Mouse (Mus musculus) left cerebral cortex, adult 9 months (tissue): ENCODE data around the gene Nfatc2ip.

Experiments
- DNase-seq, 2 experiments: peaks; one replicate each; pipeline ENCODE4 v3.0.0; 2022; ENCODE audit warnings: low spot score in 2 of 2

Gene Nfatc2ip

GRCm38 (mm10) chr7:126396298-126397119, at the start of gene Nfatc2ip:
Nfatc2ip (minus strand) TSS chr7:126396737.
- peak; percentile 98 to 100 for DNase-seq

DNA sequence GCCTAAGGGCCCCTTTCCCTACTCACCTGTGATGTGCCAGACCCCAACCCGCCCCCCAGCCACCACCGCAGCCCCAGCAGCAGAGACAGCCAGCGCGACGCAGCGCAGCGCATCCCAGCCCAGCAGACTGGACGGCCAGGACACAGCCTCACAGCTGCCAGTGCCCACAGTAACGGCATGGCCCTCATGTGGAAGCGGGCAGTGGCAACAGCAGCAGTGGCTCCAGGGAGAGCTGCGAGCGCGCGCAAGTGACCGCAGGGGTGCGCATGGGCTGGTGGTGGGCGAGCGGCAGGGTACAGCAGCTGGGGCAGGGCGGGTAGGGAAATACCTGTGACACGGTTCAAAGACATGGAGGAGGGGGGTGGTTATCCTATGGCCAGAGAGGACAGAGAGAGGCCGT, 49.7 kb upstream of the Nfatc2ip start:
- DNase-seq: no peak

- DNase-seq: no peak
Observed at GRCm38 (mm10) chr7:126445104-126445815, 48.7 kb upstream of the Nfatc2ip start.

DNA sequence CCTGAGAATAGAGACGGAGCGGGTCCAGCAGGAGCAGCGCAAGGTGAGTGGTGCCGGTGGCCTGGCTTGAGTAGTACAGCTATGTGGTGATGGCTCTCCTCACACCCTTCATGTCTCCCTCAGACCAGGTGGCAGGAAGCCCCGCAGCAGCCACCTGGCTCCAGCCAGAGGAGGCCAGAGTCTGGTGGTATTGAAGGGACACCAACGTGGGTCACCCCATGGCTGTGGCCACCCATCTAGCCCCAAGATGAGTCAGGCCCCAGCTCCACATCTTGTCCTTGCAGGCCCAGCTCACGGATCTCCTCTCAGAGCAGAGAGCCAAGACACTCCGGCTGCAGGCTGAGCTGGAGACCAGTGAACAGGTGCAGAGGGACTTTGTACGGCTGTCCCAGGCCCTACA, 48.0 kb upstream of the Nfatc2ip start:
- no peak for DNase-seq

DNA sequence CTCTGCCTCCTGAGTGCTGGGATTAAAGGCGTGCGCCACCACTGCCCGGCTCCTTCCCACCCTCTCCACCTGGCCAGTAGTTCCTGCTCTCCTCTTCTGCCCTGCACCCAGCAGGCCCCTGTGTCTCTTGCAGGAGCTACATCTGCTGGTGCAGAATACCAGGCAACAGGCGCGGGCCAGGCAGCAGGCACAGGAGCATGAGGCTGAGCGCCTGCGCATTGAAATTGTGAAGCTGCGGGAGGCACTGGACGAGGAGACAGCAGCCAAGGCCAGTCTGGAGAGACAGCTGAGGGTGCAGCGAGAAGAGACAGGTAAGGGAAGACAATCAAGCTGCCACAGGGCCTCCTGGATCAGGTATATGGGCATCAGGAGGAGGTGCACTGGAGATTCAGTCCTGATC, 47.5 kb upstream of the Nfatc2ip start:
- no peak for DNase-seq

DNA sequence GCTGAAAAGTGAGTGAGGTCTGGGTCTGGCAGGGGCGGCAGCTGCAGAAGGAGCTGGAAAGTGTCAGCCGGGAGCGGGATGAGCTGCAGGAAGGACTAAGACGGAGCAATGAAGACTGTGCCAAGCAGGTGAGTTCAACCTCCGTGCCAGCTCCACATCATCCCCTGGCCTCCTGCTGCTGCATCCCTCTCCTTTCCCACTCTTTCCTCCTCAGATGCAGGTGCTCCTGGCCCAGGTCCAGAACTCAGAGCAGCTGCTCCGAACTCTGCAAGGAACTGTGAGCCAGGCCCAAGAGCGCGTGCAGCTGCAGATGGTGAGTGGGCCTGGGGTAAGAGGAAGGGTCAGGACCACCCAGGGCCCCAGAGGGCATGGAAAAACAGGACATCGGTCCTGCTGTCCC, 43.6 kb upstream of the Nfatc2ip start:
- no peak for DNase-seq

DNA sequence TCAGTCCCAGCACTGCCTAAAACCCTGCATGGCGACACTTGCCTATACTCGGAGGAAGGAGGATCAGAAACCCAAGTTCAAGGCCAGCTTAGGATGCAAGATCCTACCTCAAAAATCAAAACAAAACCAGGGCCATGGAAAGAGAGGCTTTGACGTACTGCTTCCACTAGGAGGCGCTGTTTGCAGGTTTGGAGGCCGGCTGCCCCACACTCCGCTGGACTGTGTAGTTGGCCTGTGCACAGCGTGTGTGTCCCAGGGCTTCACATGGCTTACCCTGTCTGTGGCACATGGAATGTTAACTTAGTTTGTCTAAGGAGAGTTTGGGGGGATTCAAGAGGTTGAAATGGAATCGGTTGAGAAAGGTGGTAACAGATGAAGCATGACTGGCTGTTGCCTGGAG, 40.3 kb upstream of the Nfatc2ip start:
- DNase-seq: peak in 1 of 2 experiments; percentile 14

GRCm38 (mm10) chr7:126435801-126436200, 39.3 kb upstream of the Nfatc2ip start:
- DNase-seq: no peak

GRCm38 (mm10) chr7:126434726-126435125, 38.2 kb upstream of the Nfatc2ip start:
- no peak for DNase-seq

- no peak for DNase-seq
Observed at GRCm38 (mm10) chr7:126430167-126430566, 33.6 kb upstream of the Nfatc2ip start.

DNA sequence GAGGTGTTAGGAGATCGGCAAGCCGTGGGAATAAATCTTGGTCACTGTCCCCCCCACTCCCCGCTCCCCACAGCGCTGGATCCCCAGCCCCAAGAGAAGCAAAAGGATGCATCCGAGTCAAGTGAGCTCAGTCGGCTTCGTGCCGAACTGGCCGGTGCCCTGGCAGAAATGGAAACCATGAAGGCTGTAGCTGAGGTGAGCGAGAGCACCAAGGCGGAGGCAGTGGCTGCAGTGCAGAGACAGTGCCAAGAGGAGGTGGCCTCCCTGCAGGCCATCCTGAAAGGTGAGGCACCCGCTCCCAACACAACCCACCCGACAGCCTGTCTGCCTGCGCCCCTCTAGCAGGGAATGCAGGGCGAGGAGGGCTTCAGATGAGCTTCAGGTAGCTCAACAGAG, 33.0 kb upstream of the Nfatc2ip start:
- no peak for DNase-seq

- DNase-seq: peak; percentile 67 to 94
Observed at GRCm38 (mm10) chr7:126428631-126429502, 32.3 kb upstream of the Nfatc2ip start, which contains the start of gene Rabep2. Rabep2 (plus strand) TSS chr7:126428759.

DNA sequence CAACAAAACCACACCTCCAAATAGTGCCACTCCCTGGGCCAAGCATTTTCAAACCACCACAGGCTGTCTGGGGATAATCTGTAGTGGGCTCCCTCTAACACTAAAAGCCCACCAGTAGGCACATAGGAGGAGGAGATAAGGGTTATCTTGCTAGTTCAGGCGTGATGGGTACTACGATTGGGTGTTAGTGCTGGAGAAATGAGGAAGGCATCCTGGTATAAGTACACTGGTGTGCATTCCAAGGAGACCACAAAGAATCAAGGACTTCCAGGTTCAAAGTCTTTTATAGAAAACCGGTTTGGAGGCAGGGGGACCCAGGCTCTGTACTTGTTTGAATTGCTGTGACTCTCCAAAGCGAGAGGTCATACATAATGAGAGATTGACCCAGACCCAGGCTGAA, 31.6 kb upstream of the Nfatc2ip start:
- no peak for DNase-seq

GRCm38 (mm10) chr7:126427323-126427860, 30.9 kb upstream of the Nfatc2ip start:
- no peak for DNase-seq

GRCm38 (mm10) chr7:126424161-126424560, 27.6 kb upstream of the Nfatc2ip start:
- no peak for DNase-seq

GRCm38 (mm10) chr7:126421756-126422155, 25.2 kb upstream of the Nfatc2ip start:
- no peak for DNase-seq

GRCm38 (mm10) chr7:126418496-126418895, 22.0 kb upstream of the Nfatc2ip start:
- DNase-seq: no peak

DNA sequence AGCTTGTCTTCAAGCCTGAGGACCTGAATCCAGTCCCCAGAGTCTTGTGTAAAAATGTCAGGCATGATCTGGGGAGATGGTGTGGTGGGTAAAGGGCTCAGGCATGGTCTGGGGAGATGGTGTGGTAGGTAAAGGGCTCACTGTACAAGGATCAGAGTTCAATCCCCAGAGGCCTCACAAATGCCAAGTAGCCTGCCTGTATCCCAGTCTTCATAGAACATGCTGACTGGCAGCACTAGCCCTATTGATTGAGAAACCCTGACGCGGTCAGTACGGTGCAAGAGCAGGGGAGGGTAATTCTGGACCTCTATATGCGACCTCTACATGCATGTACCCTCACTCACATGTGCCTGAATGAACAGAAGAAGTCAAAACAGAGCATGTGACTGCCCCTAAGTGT, 21.1 kb upstream of the Nfatc2ip start:
- DNase-seq: no peak

DNA sequence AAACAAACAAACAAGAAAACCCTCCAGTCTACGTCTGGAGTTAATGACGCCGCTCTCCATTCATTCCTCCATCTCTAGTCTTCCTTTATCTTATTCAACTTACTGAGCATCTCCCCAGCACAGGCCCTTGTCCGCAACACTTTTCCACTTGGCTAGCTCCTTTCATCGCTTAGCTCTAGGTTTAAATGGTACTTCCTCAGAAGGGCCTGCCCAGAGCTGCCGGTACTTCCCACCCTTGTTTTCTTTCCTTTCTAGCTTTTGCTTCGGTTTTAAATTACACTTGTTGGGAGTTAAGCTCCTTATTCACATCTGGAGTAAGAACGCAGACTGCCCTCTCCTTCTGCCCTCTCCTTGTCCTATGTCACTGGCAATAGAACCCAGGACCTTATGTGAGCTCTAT, 20.5 kb upstream of the Nfatc2ip start:
- DNase-seq: no peak

GRCm38 (mm10) chr7:126416615-126417014, 20.1 kb upstream of the Nfatc2ip start:
- no peak for DNase-seq

DNA sequence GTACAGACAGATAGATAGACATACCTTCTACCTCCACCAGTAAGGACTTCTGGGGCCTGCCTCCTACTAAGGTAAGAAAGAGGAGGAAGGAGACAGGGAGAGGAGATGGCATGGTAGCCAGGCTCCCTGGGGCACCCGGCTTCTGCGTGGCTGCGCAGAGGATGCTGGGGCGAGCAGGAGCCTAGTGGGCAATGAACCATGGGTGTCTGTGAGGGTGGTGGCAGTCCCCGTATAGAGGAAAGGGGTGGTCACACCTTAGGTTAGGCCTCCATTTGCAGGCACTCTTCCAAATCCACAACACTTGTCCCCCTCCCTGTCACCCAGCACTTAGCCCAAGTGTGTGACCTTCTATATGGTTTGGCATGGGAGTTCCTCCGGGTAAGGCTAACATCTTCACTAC, 18.2 kb upstream of the Nfatc2ip start, which contains the start of gene Cd19:
Gene Cd19, minus strand, starts transcription at position 165 of the 400 bp plus-strand sequence.
- no peak for DNase-seq

- DNase-seq: no peak
Observed at GRCm38 (mm10) chr7:126411061-126411460, 14.5 kb upstream of the Nfatc2ip start.
